Mouse (Mus musculus) ES-E14 (cell line): ENCODE data around the gene Vrtn. TPM values are rescaled to one million over a fixed set of nuclear protein-coding genes. Genes with fewer than 3 reads are reported as not detected.

Source experiments
- DNase-seq: peaks from one replicate; pipeline ENCODE4 v3.0.0-alpha.2; 2013; ENCODE audit warnings: low read depth, low spot score
- H3K27ac ChIP-seq: 2 replicates; pipeline ENCODE4 v1.5.1; 2012; ENCODE audit warnings: low read depth, mild to moderate bottlenecking, low read length, moderate library complexity, mixed read lengths; ENCODE audit not compliant: poor library complexity, insufficient read depth, severe bottlenecking
- H3K36me3 ChIP-seq: 2 replicates; pipeline ENCODE4 v1.6.1; 2012; ENCODE audit warnings: mild to moderate bottlenecking, low read length, moderate library complexity, mixed read lengths; ENCODE audit not compliant: control insufficient read depth, poor library complexity, insufficient read depth, severe bottlenecking
- H3K4me1 ChIP-seq, 2 experiments: fragments of 150-350 bp in 1 of 2; sonication (generic) in 1 of 2; 2 replicates each; pipeline ENCODE4 v1.6.1; 2012; ENCODE audit warnings: low read length in 2 of 2, mild to moderate bottlenecking in 1 of 2, mixed read lengths in 1 of 2; ENCODE audit not compliant: control insufficient read depth in 2 of 2, insufficient read depth in 2 of 2, poor library complexity in 1 of 2
- H3K4me3 ChIP-seq, 2 experiments: fragments of 150-350 bp in 1 of 2; sonication (generic) in 1 of 2; 2 replicates each; pipeline ENCODE4 v1.5.1; 2012; ENCODE audit warnings: low read length in 2 of 2, low read depth in 1 of 2, mild to moderate bottlenecking in 1 of 2, mixed read lengths in 1 of 2; ENCODE audit not compliant: insufficient read depth in 1 of 2, poor library complexity in 1 of 2, severe bottlenecking in 1 of 2
- H3K9ac ChIP-seq: 2 replicates; pipeline ENCODE4 v1.6.1; 2012; ENCODE audit warnings: low read depth, mild to moderate bottlenecking, low read length, mixed read lengths; ENCODE audit not compliant: poor library complexity, insufficient read depth, severe bottlenecking
- H3K9me3 ChIP-seq: fragments of 150-350 bp; sonication (generic); 2 replicates; pipeline ENCODE4 v1.6.1; 2012; ENCODE audit warnings: low read depth, mild to moderate bottlenecking, low read length; ENCODE audit not compliant: control insufficient read depth, insufficient read depth
- CHD2 ChIP-seq: IDR thresholded peaks from 2 replicates; pipeline ENCODE4 v1.6.1; 2014; ENCODE audit warnings: mild to moderate bottlenecking, low read depth, low read length, inconsistent platforms
- HCFC1 ChIP-seq: IDR thresholded peaks from 2 replicates; pipeline ENCODE4 v1.6.1; 2012; ENCODE audit warnings: low read length, inconsistent platforms, borderline replicate concordance; ENCODE audit not compliant: insufficient read depth
- MAFK ChIP-seq: IDR thresholded peaks from 2 replicates; pipeline ENCODE4 v1.6.1; 2014; ENCODE audit warnings: mild to moderate bottlenecking, low read depth, low read length, inconsistent platforms; ENCODE audit not compliant: insufficient read depth
- ZC3H11A ChIP-seq: IDR thresholded peaks from 2 replicates; pipeline ENCODE4 v1.6.1; 2012; ENCODE audit warnings: low read depth, mild to moderate bottlenecking, inconsistent platforms, low read length, borderline replicate concordance
- ZNF384 ChIP-seq: IDR thresholded peaks from 2 replicates; pipeline ENCODE4 v1.6.1; 2012; ENCODE audit warnings: low read depth, low read length, inconsistent platforms
- in situ Hi-C, 2 experiments: fragments of 600-800 bp; cut with MboI; formaldehyde crosslinking; loops; one replicate each; pipeline ENCODE4 v1.15.1; 2025; ENCODE audit warnings: low sequenced_read_pairs in 2 of 2, inconsistent platforms in 1 of 2; ENCODE audit not compliant: unreplicated experiment in 2 of 2
- total RNA-seq: library from RNA; depleted of rRNA; stranded (reverse); fragments of 300-350 nt; gene quantifications from 2 replicates; pipeline ENCODE4 v1.2.3, GENCODE M21; 2012

Gene Vrtn
- total RNA-seq, 1 experiment, result 4.1 TPM

GRCm38 (mm10) chr12:84617663-84618062 lies 23.2 kb upstream of the Vrtn start:
- H3K4me1 ChIP-seq, result peaks cover 4 to 11% of the 10 kb centered on the region in 2 experiments; a peak in 2 of 4 replicates
- H3K4me3 ChIP-seq, result peak overlapping the region; percentile 34 to 93
- no peak for TF ChIP-seq ZC3H11A
- no peak for TF ChIP-seq CHD2
- TF ChIP-seq HCFC1, result no peak
- TF ChIP-seq MAFK, result no peak
- no peak for TF ChIP-seq ZNF384
- no peak overlapping the region for H3K27ac ChIP-seq
- DNase-seq, result no peak
- H3K36me3 ChIP-seq, result no peaks in the 10 kb centered on the region; the same call in 1 of the 2 replicates
- no peaks in the 10 kb centered on the region for H3K9me3 ChIP-seq
- peak overlapping the region; percentile 59; the same call in 1 of the 2 replicates for H3K9ac ChIP-seq
- in situ Hi-C loops, result no loop called here

- Histone ChIP-seq H3K9me3 (no peaks in the 10 kb centered on the region), H3K9ac (no peak overlapping the region), H3K4me1 (peaks cover 3 to 4% of the 10 kb centered on the region in 2 experiments; a peak in 2 of 4 replicates), H3K4me3 (no peak overlapping the region), H3K27ac (no peak overlapping the region), H3K36me3 (no peaks in the 10 kb centered on the region)
- no peak for DNase-seq
- TF ChIP-seq CHD2 (no peak), MAFK (no peak)
- in situ Hi-C loops, result no loop called here
These were observed 19.8 kb upstream of the Vrtn start for GRCm38 (mm10) chr12:84620975-84621374.

DNA sequence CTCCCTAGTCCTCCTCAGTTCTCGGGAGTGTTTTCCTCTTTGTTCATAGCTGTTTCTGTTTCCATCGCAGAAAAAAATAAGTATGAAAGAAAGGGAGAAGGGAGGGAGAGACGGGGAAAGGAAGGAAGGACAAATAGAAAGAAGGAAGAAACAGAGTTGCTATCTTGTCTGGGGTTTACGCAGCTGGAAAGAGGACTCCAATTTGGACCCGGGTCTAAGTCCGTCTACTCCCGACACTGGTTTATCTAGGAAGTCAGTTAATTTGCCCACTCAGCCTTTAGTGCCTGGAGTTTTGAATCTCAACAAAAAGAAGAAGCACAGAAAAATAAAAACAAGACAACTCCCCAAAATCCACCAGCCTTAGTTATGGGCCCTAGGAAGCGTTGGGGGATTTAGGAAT lies 16.2 kb upstream of the Vrtn start:
- Histone ChIP-seq H3K4me1 (peaks cover 3 to 4% of the 10 kb centered on the region in 2 experiments; a peak in 2 of 4 replicates), H3K36me3 (no peaks in the 10 kb centered on the region), H3K9ac (no peak overlapping the region), H3K27ac (no peak overlapping the region; the same call in 1 of the 2 replicates), H3K4me3 (no peak overlapping the region), H3K9me3 (no peaks in the 10 kb centered on the region)
- no peak for TF ChIP-seq MAFK
- TF ChIP-seq HCFC1, result no peak
- in situ Hi-C loops, result no loop called here
- no peak for DNase-seq

DNA sequence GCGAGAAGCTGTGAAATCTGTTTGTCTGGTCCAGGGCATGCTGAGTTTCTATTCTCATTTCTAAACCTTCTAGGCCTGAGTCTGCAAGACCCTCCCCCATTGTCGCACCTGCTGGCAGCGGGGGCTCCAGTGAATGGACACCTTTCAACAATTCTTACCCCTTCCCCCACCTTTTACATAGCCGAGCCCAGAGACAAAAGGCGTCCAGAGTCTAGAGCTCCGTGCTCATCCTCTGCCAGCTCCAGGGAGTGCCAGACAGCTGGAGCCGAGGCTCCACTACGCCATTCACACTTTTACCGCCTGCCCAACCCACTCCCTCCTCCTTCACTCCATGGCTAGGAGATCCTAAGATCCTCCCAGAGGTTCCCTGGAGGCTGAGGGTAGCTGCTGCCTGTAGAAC lies 15.7 kb upstream of the Vrtn start:
- Histone ChIP-seq H3K9me3 (no peaks in the 10 kb centered on the region), H3K27ac (peak overlapping the region; percentile 5; the same call in 1 of the 2 replicates), H3K9ac (no peak overlapping the region), H3K4me3 (peak overlapping the region in 1 of 2 experiments; percentile 14; a peak in 2 of 4 replicates), H3K4me1 (peaks cover 3 to 4% of the 10 kb centered on the region in 2 experiments; a peak in 2 of 4 replicates), H3K36me3 (no peaks in the 10 kb centered on the region)
- DNase-seq, result no peak
- TF ChIP-seq HCFC1, result no peak
- TF ChIP-seq ZC3H11A, result no peak
- TF ChIP-seq CHD2, result no peak
- no peak for TF ChIP-seq MAFK
- TF ChIP-seq ZNF384, result no peak
- in situ Hi-C loops, result no loop called here

- H3K9ac ChIP-seq, result no peak overlapping the region
- in situ Hi-C loops, result no loop called here
- DNase-seq, result no peak
- no peaks in the 10 kb centered on the region for H3K9me3 ChIP-seq
- TF ChIP-seq CHD2 (no peak), HCFC1 (no peak), MAFK (no peak), ZC3H11A (no peak)
- no peaks in the 10 kb centered on the region for H3K36me3 ChIP-seq
- H3K4me1 ChIP-seq, result no peaks in the 10 kb centered on the region
- no peak overlapping the region for H3K27ac ChIP-seq
- no peak overlapping the region for H3K4me3 ChIP-seq
These were observed 9.0 kb upstream of the Vrtn start for GRCm38 (mm10) chr12:84631867-84632266.
